Mouse (Mus musculus): ENCODE measurements around the gene Gm6377. TPM values are rescaled to one million over a fixed set of nuclear protein-coding genes. Genes with fewer than 3 reads are reported as not detected.

The Gm6377 gene
- 0.57 and 0.69 TPM in 2 replicates for polyA plus RNA-seq (2015; fragmentation: Nextera tagmentation; extraction: Ambion mirVana)

GRCm38 (mm10) chrX:109196468-109196867 lies at the start of gene Gm6377:
TSS of gene Gm6377 (plus strand) at chrX:109196756.

Other genes with a start within 250 kb of the Gm6377 start
- gene Hmgn5, start 183.4 kb upstream of the Gm6377 start, polyA plus RNA-seq (2015; fragmentation: Nextera tagmentation; extraction: Ambion mirVana), result 20.5 and 23.3 TPM in 2 replicates
- 136 and 142 TPM in 2 replicates for gene Sh3bgrl, start 101.4 kb upstream of the Gm6377 start, polyA plus RNA-seq (2015; fragmentation: Nextera tagmentation; extraction: Ambion mirVana)

Measured in adrenal gland, postnatal 0 days (tissue).